Mouse (Mus musculus) T-helper 1 cell (primary cell): ENCODE data around the gene Fbxl15.

Experiments
- in situ Hi-C: fragments of 300-600 bp; cut with MboI, MseI; formaldehyde crosslinking; loops from one replicate; pipeline ENCODE4 v1.15.1; 2025; ENCODE audit warnings: high pct_unique_total_duplicates

Gene Fbxl15

DNA sequence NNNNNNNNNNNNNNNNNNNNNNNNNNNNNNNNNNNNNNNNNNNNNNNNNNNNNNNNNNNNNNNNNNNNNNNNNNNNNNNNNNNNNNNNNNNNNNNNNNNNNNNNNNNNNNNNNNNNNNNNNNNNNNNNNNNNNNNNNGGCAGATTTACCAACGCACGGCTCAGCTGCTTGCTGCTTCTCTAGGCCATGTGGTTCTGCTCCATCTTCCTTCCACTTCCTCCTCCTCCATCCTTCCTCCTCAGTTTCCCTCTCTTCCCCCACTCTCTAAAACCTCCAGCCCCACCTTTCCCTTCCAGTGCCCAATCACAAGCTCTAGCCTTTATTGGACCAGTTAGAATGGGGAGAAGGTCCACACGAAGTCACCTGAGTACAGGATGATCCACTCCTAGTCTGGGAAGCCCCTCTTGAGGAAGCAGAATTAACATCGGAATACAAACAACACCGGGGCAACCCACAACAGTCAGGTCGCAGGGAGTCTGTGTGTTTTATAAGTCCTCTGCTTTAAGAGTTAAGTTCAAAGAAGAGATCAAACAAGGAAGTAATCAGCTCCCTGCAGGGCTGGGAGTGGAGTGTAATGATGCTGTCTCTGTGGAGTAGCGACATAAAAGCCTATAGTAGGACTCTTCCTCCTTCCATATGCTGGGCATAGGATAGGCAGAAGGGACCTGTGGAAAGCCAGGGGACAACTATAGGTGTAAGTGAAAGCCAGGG, 16.9 kb downstream of the Fbxl15 start:
- in situ Hi-C loops = no loop called here

DNA sequence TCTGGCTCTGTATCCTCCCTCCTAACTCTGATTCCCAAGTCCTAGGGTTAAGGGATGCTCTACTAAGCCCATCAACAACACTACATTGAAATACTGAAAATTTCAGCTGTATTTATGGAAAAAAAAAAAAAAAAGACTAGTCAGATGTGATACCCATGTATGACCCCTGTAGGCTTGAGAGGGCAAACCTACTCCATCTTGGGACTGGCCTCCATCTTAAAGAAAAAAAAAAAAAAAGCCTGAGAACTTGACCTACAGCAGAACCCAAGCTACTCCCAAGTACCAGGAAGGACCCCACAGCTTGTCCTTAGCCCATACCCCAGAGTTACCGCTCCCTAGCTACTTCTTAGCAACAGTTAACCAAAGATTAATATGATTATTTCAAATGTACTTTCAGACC, 19.2 kb downstream of the Fbxl15 start:
- in situ Hi-C loops = no loop called here

- in situ Hi-C loops = no loop called here
Measured at GRCm38 (mm10) chr19:46347936-46348668, 20.1 kb downstream of the Fbxl15 start.

DNA sequence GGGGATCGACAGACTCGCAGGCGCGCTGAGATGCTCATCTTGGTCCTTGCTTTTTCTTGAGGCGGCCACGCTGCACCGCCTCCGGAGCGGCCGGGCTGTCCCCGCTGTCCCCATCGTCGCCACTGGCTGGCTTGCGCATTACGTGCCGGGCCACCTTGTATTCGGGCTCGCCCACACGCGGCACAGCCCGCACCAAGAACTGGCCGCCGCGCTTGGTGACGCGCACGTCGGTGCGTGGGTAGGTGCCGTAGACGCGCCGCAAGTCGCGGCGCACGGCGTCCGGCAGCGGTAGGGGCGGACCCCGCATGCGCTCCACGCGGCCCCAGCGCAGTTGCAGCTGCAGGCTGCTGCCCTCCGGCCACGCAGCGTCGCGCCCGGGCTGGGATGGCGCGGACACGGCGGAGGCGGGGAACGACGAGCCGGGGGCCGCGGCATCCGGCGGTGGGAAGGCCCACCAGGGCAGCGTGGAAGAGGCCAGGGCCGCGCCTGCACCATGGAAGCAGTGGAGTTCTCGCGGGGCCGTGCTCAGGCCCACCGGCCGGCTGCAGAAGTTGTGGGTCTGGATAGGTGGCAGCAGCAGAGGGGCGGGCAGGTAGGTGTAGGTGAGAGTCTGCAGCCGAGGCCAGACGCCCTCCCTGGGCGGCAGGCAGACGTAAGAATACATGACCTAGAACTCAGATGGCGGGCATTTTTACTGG, 20.9 kb downstream of the Fbxl15 start:
- in situ Hi-C loops = no loop called here

- in situ Hi-C loops = no loop called here
Measured at GRCm38 (mm10) chr19:46349550-46349949, 21.6 kb downstream of the Fbxl15 start.

- in situ Hi-C loops = no loop called here
Measured at GRCm38 (mm10) chr19:46350168-46350932, 22.4 kb downstream of the Fbxl15 start, which contains the start of gene 2310034G01Rik. 2310034G01Rik (minus strand) TSS chr19:46350302.

- in situ Hi-C loops = no loop called here
Measured at GRCm38 (mm10) chr19:46356701-46357138, 28.7 kb downstream of the Fbxl15 start.

- in situ Hi-C loops = no loop called here
Measured at GRCm38 (mm10) chr19:46357344-46358280, 29.6 kb downstream of the Fbxl15 start.

GRCm38 (mm10) chr19:46358381-46358780, 30.4 kb downstream of the Fbxl15 start:
- in situ Hi-C loops = no loop called here

DNA sequence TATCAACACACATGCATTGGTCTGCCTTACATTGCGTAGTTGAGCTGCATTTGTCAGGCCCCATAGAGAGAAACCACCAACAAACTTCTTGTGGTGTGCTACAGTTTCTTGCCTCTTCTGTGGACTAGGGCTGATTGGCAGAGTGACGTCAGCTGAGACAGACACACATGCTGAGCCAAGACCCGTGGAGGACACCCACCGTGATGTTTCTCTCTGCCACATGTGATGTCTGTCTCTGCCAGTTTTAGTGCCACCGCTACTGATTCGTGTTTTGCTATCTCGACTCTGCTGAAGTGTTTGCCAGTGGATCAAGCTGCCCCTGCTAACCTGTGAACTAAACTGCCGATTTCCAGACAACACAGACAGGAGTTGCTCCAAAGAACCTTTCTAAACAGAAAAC, 34.1 kb downstream of the Fbxl15 start:
- in situ Hi-C loops = no loop called here

DNA sequence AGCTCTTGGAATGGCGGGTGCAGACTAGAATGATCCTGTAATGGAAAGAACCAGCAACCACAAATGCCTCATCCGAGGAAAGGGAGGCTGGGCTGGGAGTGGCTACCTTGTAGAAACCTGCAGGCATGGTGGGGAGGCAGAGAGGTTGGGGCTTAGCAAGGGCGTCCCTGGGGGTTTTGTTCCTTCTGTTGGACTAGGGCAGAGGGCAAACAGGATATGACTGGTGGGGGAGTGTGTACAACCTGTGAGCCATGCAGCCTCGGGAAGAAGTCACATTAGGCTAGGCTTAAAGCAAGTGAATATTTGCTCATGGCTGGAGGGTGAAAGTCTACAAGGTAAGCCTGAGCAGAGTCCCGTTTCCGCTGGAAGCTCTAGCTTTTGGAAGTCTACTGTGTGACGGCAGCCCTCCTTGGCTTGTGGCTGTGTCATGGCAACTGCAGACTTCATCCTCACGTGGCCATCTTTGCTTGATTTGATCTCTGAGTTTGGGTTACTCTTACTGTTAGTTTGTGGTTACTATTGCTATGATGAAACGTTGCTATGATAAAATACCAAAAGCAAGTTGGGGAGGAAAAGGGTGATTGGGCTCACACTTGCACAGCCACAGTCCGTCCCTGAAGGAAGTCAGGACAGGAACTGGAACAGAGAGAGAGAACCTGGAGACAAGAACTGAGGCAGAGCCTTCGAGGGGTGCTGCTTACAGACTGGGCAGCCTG, 35.5 kb downstream of the Fbxl15 start:
- in situ Hi-C loops = no loop called here

DNA sequence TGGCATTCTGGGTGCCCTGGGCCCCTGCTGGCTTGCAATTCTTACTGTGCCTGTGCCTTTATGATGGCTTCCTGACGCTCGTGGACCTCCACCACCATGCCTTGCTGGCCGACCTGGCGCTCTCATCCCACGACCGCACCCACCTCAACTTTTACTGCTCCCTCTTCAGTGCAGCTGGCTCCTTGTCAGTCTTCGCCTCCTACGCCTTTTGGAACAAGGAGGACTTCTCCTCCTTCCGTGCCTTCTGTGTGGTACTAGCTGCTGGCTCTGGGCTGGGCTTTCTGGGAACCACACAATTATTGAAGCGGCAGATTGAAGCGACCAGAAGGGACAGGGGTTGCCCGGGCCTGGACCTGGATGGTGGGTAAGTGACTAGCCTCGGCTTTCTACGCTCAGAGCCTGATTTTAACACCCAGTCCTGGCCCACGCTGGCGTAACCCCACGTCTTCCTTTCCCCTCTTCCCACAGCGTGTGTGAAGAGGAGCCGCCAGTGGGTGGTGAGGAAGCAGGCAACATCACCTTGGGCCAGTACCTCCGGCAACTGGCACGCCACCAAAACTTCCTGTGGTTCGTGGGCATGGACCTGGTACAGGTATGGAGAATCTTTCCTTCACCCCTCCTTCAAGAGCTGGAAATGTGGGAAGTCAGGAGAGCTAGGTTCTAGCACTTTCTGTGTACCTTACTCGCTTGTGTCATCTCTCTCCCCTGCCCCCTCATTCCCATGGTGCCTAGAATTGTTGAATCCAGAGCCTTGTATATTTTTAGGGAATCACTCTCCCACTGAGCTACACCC, 40.0 kb downstream of the Fbxl15 start:
- in situ Hi-C loops = no loop called here

DNA sequence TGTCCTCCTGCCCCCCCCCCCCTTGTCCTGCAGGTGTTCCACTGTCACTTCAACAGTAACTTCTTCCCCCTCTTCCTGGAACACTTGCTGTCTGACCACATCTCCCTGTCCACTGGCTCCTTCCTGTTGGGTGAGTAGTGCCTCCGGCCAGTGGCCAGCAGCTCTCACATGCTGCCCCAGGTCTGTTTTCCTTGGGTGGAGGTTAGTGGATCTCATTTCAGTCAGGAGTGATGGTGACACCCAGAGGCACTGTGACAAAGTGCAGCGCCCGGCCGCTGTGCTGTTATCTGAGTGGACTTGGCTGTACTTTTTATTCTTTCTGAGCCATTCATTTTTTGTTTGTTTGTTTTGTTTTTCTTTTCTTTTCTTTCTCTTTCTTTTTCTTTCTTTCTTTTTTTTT, 41.2 kb downstream of the Fbxl15 start:
- in situ Hi-C loops = no loop called here

- in situ Hi-C loops = no loop called here
Measured at GRCm38 (mm10) chr19:46374477-46375088, 46.6 kb downstream of the Fbxl15 start.

DNA sequence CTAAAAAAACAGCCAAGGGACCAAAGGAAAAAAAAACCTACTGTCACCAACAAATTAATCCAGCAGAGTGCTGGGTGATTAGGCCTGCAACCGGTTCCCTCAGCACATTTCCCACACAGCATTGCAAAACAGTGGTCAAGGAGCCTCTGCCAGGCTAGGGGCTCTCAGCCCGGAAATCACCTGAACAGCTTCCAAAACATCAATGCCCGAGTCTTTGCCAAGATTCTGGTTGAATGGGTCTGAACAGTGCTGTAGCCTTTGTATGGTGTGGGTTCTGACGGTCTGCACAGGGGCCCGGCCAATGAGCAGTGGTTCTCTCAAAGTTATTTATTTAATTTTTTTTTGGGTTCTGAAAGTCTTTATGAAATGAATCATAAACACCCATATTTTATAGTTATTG, 47.5 kb downstream of the Fbxl15 start:
- in situ Hi-C loops = no loop called here

DNA sequence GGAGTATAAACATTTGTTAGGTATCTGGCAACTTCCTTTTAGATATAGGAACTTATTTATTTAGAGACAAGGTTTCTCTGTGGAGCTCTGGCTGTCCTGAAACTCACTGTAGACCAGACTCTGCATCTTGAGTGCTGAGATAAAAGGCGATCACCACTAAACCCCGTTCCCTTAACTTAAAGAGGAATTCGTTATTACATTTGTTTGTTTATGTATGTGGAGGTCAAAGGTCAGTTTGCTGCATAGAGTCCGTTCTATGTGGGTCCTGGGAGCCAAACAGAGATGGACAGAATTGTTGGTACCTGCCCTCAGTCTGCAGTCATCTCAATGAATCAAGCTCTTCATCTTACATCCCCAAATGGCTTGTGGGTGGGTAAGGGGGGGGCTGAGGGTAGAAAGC, 47.9 kb downstream of the Fbxl15 start:
- in situ Hi-C loops = no loop called here
